Mouse (Mus musculus): ENCODE data around the gene Nceh1. TPM values are rescaled to one million over a fixed set of nuclear protein-coding genes. Genes with fewer than 3 reads are reported as not detected.

Gene Nceh1
- polyA plus RNA-seq, 1 experiment = 6.2 TPM

GRCm38 (mm10) chr3:27206577-27206976 lies 23.8 kb downstream of the Nceh1 start:
- Histone ChIP-seq H3K4me3 (no peak overlapping the region), H3K4me2 (ENCODE audit: low read depth) (no peak overlapping the region), H3K36me3 (ENCODE audit: control insufficient read depth, insufficient read depth) (peaks cover 6% of the 10 kb centered on the region), H3ac (ENCODE audit: control insufficient read depth, insufficient read length) (no peak overlapping the region), H3K27me3 (ENCODE audit: control insufficient read depth, insufficient read depth, insufficient read length) (no peaks in the 10 kb centered on the region), H3K79me2 (ENCODE audit: control insufficient read depth, insufficient read depth) (no peaks in the 10 kb centered on the region)
- TF ChIP-seq SRF (IDR thresholded peaks at IDR 0.05; ENCODE audit: control insufficient read depth, insufficient read length, low read depth) (no peak), MAX (IDR thresholded peaks at IDR 0.05; ENCODE audit: low read depth) (no peak)

- Histone ChIP-seq H3K4me2 (ENCODE audit: low read depth) (peak overlapping the region; percentile 76), H3K79me2 (ENCODE audit: control insufficient read depth, insufficient read depth) (no peaks in the 10 kb centered on the region), H3K36me3 (ENCODE audit: control insufficient read depth, insufficient read depth) (peaks cover 6% of the 10 kb centered on the region), H3K4me3 (no peak overlapping the region), H3K27me3 (ENCODE audit: control insufficient read depth, insufficient read depth, insufficient read length) (no peaks in the 10 kb centered on the region), H3ac (ENCODE audit: control insufficient read depth, insufficient read length) (no peak overlapping the region)
- TF ChIP-seq POLR2A (IDR thresholded peaks at IDR 0.05; ENCODE audit: insufficient read length, low read depth) (no peak), MYOG (IDR thresholded peaks at IDR 0.05; ENCODE audit: control insufficient read depth in 1 of 3, insufficient read depth in 1 of 3, insufficient read length in 2 of 3, low read depth in 2 of 3) (peak in 1 of 3 experiments; percentile 40), CEBPB (IDR thresholded peaks at IDR 0.05; ENCODE audit: insufficient read depth, poor library complexity, severe bottlenecking) (no peak; the same call in 1 of the 2 replicates)
These were observed 26.9 kb downstream of the Nceh1 start for GRCm38 (mm10) chr3:27209707-27210106.

GRCm38 (mm10) chr3:27210271-27210670 lies 27.5 kb downstream of the Nceh1 start:
- Histone ChIP-seq H3K79me2 (ENCODE audit: control insufficient read depth, insufficient read depth) (no peaks in the 10 kb centered on the region), H3ac (ENCODE audit: control insufficient read depth, insufficient read length) (no peak overlapping the region), H3K4me3 (no peak overlapping the region), H3K4me2 (ENCODE audit: low read depth) (peak overlapping the region; percentile 76), H3K27me3 (ENCODE audit: control insufficient read depth, insufficient read depth, insufficient read length) (no peaks in the 10 kb centered on the region), H3K36me3 (ENCODE audit: control insufficient read depth, insufficient read depth) (peaks cover 6% of the 10 kb centered on the region)
- TF ChIP-seq TCF3 (IDR thresholded peaks at IDR 0.05; ENCODE audit: insufficient read length, low read depth) (no peak), POLR2AphosphoS2 (IDR thresholded peaks at IDR 0.05; ENCODE audit: insufficient read length, low read depth) (no peak), POLR2A (IDR thresholded peaks at IDR 0.05; ENCODE audit: insufficient read length, low read depth) (no peak), E2F4 (IDR thresholded peaks at IDR 0.05; ENCODE audit: insufficient read depth) (no peak), MYOG (IDR thresholded peaks at IDR 0.05; ENCODE audit: control insufficient read depth in 1 of 3, insufficient read depth in 1 of 3, insufficient read length in 2 of 3, low read depth in 2 of 3) (peak in 1 of 3 experiments; percentile 13), CEBPB (IDR thresholded peaks at IDR 0.05; ENCODE audit: insufficient read depth, poor library complexity, severe bottlenecking) (no peak), MAX (IDR thresholded peaks at IDR 0.05; ENCODE audit: low read depth) (no peak), USF1 (IDR thresholded peaks at IDR 0.05; ENCODE audit: low read depth) (no peak), TCF12 (IDR thresholded peaks at IDR 0.05; ENCODE audit: insufficient read depth, poor library complexity, severe bottlenecking) (no peak), MYOD1 (IDR thresholded peaks at IDR 0.05; ENCODE audit: control insufficient read depth in 1 of 3, insufficient read length in 2 of 3, low read depth in 2 of 3) (peak in 1 of 3 experiments; percentile 5), REST (IDR thresholded peaks at IDR 0.05; ENCODE audit: insufficient read depth, insufficient read length) (no peak)

GRCm38 (mm10) chr3:27214016-27214816 lies 31.5 kb downstream of the Nceh1 start:
- Histone ChIP-seq H3K36me3 (ENCODE audit: control insufficient read depth, insufficient read depth) (no peaks in the 10 kb centered on the region), H3K79me2 (ENCODE audit: control insufficient read depth, insufficient read depth) (no peaks in the 10 kb centered on the region), H3K4me2 (ENCODE audit: low read depth) (no peak overlapping the region), H3K27me3 (ENCODE audit: control insufficient read depth, insufficient read depth, insufficient read length) (no peaks in the 10 kb centered on the region), H3ac (ENCODE audit: control insufficient read depth, insufficient read length) (no peak overlapping the region), H3K4me3 (no peak overlapping the region)
- TF ChIP-seq REST (IDR thresholded peaks at IDR 0.05; ENCODE audit: insufficient read depth, insufficient read length) (no peak), TCF12 (IDR thresholded peaks at IDR 0.05; ENCODE audit: insufficient read depth, poor library complexity, severe bottlenecking) (no peak), E2F4 (IDR thresholded peaks at IDR 0.05; ENCODE audit: insufficient read depth) (no peak), MYOG (IDR thresholded peaks at IDR 0.05; ENCODE audit: control insufficient read depth in 1 of 3, insufficient read depth in 1 of 3, insufficient read length in 2 of 3, low read depth in 2 of 3) (peak in 2 of 3 experiments; percentile 34 to 65), CEBPB (IDR thresholded peaks at IDR 0.05; ENCODE audit: insufficient read depth, poor library complexity, severe bottlenecking) (peak; percentile 4; the same call in 1 of the 2 replicates), MYOD1 (IDR thresholded peaks at IDR 0.05; ENCODE audit: control insufficient read depth in 1 of 3, insufficient read length in 2 of 3, low read depth in 2 of 3) (peak in 2 of 3 experiments; percentile 38 to 81), USF1 (IDR thresholded peaks at IDR 0.05; ENCODE audit: low read depth) (peak; percentile 88), POLR2AphosphoS2 (IDR thresholded peaks at IDR 0.05; ENCODE audit: insufficient read length, low read depth) (no peak), TCF3 (IDR thresholded peaks at IDR 0.05; ENCODE audit: insufficient read length, low read depth) (peak; percentile 42)

- no peak for TF ChIP-seq CEBPB (IDR thresholded peaks at IDR 0.05; ENCODE audit: insufficient read depth, poor library complexity, severe bottlenecking)
- TF ChIP-seq MYOD1 (IDR thresholded peaks at IDR 0.05; ENCODE audit: control insufficient read depth in 1 of 3, insufficient read length in 2 of 3, low read depth in 2 of 3) = no peak
- TF ChIP-seq POLR2AphosphoS2 (IDR thresholded peaks at IDR 0.05; ENCODE audit: insufficient read length, low read depth) = no peak
- no peak for TF ChIP-seq MAX (IDR thresholded peaks at IDR 0.05; ENCODE audit: low read depth)
- no peak for TF ChIP-seq POLR2A (IDR thresholded peaks at IDR 0.05; ENCODE audit: insufficient read length, low read depth)
- TF ChIP-seq REST (IDR thresholded peaks at IDR 0.05; ENCODE audit: insufficient read depth, insufficient read length) = no peak
- no peak for TF ChIP-seq USF1 (IDR thresholded peaks at IDR 0.05; ENCODE audit: low read depth)
- no peak for TF ChIP-seq E2F4 (IDR thresholded peaks at IDR 0.05; ENCODE audit: insufficient read depth)
- TF ChIP-seq TCF3 (IDR thresholded peaks at IDR 0.05; ENCODE audit: insufficient read length, low read depth) = no peak
- Histone ChIP-seq H3K4me2 (ENCODE audit: low read depth) (no peak overlapping the region), H3K4me3 (no peak overlapping the region), H3K36me3 (ENCODE audit: control insufficient read depth, insufficient read depth) (no peaks in the 10 kb centered on the region), H3ac (ENCODE audit: control insufficient read depth, insufficient read length) (no peak overlapping the region), H3K27me3 (ENCODE audit: control insufficient read depth, insufficient read depth, insufficient read length) (no peaks in the 10 kb centered on the region), H3K79me2 (ENCODE audit: control insufficient read depth, insufficient read depth) (no peaks in the 10 kb centered on the region)
These were observed 34.6 kb downstream of the Nceh1 start for GRCm38 (mm10) chr3:27217331-27217730.

All from myocyte (in vitro differentiated cells).